Mouse (Mus musculus) CD4-positive, CD25-positive, alpha-beta regulatory T cell, adult 2 months (primary cell): Measurements from ENCODE around the gene Olfr820.
"Not testable (repeated sequence)": the region's sequence is repeated elsewhere in the genome, so short reads cannot be mapped to it uniquely, and the experiment has no call there.

Experiments
- DNase-seq: peaks from one replicate; pipeline ENCODE4 v3.0.0-alpha.2; 2012; ENCODE audit warnings: low read depth, low spot score

Olfr820 gene

DNA sequence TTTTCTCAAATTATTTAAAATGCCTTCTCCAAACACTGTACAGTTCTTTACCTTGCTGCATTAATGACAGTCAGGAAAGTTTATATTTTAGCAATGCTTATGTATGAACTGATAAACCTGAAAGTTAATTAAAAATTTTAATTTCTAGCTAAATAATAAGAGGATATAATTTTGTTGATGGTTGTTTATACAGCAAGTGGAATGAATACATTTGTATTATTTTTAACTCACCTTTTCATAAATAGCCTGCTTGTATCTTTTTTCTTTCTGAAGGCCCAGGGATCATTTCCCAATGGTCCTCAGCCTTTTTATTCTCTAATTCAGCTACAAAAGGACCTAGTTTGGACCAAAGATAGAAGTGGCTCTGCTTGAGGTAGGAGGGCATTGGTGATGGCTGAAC, at the start of gene Olfr820:
Gene Olfr820, plus strand, starts transcription at position 301 of the 400 bp plus-strand sequence.
- no peak for DNase-seq

DNA sequence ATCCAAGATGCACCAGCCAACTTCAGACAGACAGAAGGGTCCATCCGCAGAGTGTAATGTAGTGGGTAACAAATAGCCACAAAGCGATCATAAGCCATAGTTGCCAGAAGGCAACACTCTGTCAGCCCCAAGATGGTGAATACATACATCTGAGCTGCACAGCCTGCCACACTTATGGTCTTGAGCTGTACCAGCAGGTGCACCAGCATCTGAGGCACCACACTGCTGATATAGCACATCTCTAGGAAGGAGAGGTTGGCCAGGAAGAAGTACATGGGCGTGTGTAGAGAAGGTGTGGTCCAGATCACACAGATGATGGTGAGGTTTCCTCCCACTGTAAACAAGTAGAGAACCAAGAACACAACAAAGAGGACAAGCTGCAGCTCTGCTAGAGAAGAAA, 46.2 kb upstream of the Olfr820 start:
- not testable (repeated sequence) for DNase-seq

DNA sequence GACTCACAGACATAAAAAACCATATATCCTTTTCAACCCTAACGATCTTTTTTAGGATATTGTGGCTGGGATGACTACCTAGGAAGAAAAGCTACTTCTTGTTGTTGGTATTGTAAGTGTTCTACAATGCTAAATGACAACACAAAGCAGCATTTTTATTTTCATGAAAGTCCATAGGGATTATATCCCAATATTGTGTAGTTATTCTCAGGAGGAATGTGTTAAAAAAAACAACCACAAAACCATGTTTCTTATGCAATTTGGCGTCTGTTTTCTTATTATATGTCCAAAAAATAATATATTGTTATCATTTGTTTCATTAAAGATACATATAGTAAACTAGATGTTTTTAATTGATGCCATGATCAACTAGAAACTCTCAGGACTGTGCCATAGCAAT, 45.3 kb upstream of the Olfr820 start, which contains the start of gene Olfr819:
Gene Olfr819, minus strand, starts transcription at position 101 of the 400 bp plus-strand sequence.
- not testable (repeated sequence) for DNase-seq

DNA sequence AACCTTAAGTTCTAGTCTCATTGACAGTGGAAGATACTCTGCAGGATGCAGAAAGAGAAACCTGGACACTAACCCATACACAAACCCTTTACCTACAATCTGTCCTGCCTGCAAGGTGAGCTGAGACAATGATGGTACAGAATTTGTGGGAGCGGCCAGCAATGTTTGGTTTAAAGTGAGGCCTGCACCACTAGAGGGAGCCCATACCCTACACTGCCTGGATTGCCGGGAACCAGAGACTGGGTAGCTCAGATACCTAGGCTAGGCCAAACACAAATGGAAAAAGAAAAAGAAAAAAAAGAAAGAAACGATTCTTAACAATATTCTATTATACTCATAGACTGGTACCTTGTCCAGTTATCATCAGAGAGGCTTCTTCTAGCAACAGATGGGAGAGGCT, 39.4 kb upstream of the Olfr820 start:
- not testable (repeated sequence) for DNase-seq

- not testable (repeated sequence) for DNase-seq
Observed at GRCm38 (mm10) chr10:129976040-129976439, 36.4 kb upstream of the Olfr820 start, which contains the start of gene Olfr247. Gene Olfr247 (minus strand): TSS chr10:129976140.

- not testable (repeated sequence) for DNase-seq
Observed at GRCm38 (mm10) chr10:129981867-129982266, 30.6 kb upstream of the Olfr820 start.

GRCm38 (mm10) chr10:129984962-129985361, 27.5 kb upstream of the Olfr820 start, which contains the start of gene Gm10310:
Gene Gm10310 (minus strand): TSS chr10:129985062.
- DNase-seq, result not testable (repeated sequence)

DNA sequence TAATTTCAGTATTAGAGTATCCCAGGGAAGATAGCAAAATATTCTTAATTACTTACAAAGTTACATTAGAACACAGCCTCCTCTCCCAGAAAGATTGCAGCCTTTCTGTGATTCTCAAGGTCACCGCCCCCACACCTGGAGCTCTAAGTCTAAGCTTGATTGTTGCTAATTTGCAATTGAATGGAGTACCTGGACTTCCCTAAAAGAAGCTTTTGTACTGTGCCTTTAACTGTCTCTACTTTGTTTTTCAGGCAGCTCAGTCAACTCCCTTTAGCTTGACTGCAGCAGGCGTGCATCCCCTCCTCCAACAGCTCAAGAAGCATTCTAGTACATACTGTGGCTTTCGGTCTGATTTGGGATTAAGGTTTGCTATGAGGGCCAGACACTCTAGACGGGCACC, 8.3 kb upstream of the Olfr820 start:
- DNase-seq, result not testable (repeated sequence)

DNA sequence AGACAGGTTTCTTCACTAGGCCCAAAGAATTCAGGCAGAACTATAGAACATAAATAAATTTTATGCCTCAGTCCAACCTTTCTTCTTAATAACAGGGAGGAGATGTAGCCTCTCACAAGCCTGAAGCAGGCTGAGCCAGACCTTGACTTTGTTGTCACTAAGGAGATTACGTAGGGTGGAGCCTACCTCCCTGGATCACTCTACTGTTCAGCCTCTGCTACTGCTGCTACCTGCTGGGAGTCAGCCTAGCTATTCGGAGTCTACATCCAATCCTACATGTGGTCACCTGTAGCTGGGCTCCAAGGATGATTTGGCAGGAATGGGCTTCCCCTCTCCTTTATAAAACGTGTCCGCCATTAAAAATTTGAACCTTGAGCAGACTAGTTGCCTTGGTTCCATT, 7.1 kb upstream of the Olfr820 start:
- DNase-seq, result not testable (repeated sequence)

DNA sequence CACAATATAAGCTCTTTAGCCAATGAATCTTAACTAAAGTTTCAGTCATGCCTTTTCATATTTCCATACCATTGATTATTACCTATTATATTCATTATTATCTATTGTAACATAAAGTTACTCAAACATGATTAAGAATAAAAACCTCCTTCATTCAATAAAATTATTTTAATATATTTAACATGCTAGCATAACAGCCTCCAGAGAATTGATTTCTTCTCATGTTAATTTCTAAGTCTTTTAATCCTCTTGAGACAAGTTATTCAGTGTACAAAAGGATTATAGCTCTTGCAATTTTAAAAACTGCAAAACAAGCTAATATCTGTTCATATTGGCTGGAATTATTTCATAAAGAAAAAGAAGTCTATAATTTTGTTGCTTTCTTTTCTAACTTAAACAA, 17.6 kb downstream of the Olfr820 start, which contains the start of gene Olfr821:
Gene Olfr821, plus strand, starts transcription at position 301 of the 400 bp plus-strand sequence.
- DNase-seq, result no peak

DNA sequence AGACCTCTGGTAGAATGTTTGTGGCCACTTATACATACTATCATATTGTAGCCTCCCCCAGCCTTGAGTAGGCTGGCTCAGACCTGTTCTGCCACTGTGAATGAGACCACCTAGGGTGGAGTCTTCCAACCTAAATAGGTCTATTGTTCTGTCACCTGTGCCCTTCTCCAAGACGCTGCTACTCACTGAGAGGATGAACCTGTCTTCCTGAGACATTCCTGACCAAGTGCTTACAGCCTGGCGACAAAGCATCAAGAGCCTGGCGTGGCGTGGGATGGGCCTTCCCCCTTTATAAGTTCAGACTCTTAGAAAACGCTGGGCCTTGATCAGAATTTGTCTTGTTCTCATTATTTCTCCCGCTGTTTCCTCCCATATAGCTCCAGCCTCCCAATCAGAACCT, 24.7 kb downstream of the Olfr820 start:
- DNase-seq, result no peak
